Mouse (Mus musculus): ENCODE data around the gene Ndufs3.

DNA sequence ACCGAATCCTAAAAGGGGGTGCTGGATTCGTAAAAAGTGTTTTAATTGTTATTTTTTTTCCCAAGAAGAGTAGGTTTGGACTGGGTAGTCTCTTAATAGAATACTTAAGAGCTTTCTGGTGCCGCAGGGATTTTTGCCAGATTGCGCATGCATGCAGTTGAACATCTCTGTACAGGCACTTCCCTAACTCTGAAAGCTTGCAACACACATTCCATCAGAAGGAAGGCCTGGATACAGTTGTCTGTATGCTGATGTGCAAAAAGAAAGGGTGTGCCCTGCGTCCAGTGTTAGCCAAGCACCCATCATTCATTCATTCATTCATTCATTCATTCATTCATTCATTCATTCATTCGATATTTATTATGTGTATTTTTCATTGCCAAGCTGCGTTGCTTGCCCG, 35.1 kb upstream of the Ndufs3 start:
- TF ChIP-seq CTCF (IDR thresholded peaks at IDR 0.05 in 2 of 3, conservative IDR thresholded peaks at IDR 0.05 in 1 of 3; ENCODE audit: control insufficient read depth in 1 of 3, insufficient read depth in 1 of 3, low read depth in 2 of 3, low read length in 3 of 3, poor library complexity in 1 of 3, severe bottlenecking in 1 of 3) (no peak), POLR2A (IDR thresholded peaks at IDR 0.05; ENCODE audit: control insufficient read depth in 1 of 2, insufficient read depth in 1 of 2, low read depth in 1 of 2, low read length in 2 of 2, poor library complexity in 1 of 2) (no peak), MXI1 (IDR thresholded peaks at IDR 0.05; ENCODE audit: low read depth, low read length) (no peak), TAL1 (IDR thresholded peaks at IDR 0.05; ENCODE audit: low read length) (no peak), SMC3 (IDR thresholded peaks at IDR 0.05; ENCODE audit: low read depth, low read length) (no peak), ZC3H11A (IDR thresholded peaks at IDR 0.05; ENCODE audit: low read depth, low read length) (no peak), USF1 (IDR thresholded peaks at IDR 0.05; ENCODE audit: low read depth, low read length) (no peak), EP300 (IDR thresholded peaks at IDR 0.05; ENCODE audit: low read depth in 1 of 2, low read length in 2 of 2) (no peak), GATA1 (IDR thresholded peaks at IDR 0.05; ENCODE audit: low read depth, low read length) (no peak), RAD21 (IDR thresholded peaks at IDR 0.05; ENCODE audit: low read depth, low read length) (no peak), MAX (IDR thresholded peaks at IDR 0.05; ENCODE audit: low read length) (no peak), ZMIZ1 (IDR thresholded peaks at IDR 0.05; ENCODE audit: low read depth, low read length) (no peak), CHD1 (IDR thresholded peaks at IDR 0.05; ENCODE audit: low read depth, low read length) (no peak), ZKSCAN1 (IDR thresholded peaks at IDR 0.05; ENCODE audit: low read depth, low read length) (no peak)
